In genomic region chr13:54685174-54685573, GRCm38 (mm10) we compare ENCODE assay signal across 9 mouse cellular contexts. TPM values are rescaled to one million over a fixed set of nuclear protein-coding genes. Genes with fewer than 3 reads are reported as not detected.
DNase-seq lines count a peak whose midpoint lies in the region; ATAC-seq and TF ChIP-seq lines count a peak whose summit lies in the region.
"Had no signal": no experiment of that assay in that cellular context is flagged by ENCODE, and none has a peak within 500 bp of the region (broad histone marks: within the 10 kb centered on the region; RNA-seq: fewer than 3 reads in every experiment).

No protein-coding gene starts in this region.

- no peak overlapping the region for H3K27ac ChIP-seq in layer of hippocampus, adult 2 months
- no peak overlapping the region for H3K27ac ChIP-seq in forebrain, embryonic 14.5 days (ENCODE audit: low read depth, low read length)
- no peak overlapping the region for H3K27ac ChIP-seq in kidney, adult 2 months (ENCODE audit: insufficient read depth, low read depth, low read length)
- H3K27ac ChIP-seq in lung, embryonic 15.5 days = no peak overlapping the region
- H3K27ac ChIP-seq in small intestine, adult 2 months (ENCODE audit: insufficient read depth, low read depth, low read length) = no peak overlapping the region
- H3K27ac ChIP-seq: macrophage had no signal

- no peaks in the 10 kb centered on the region for H3K9me3 ChIP-seq in forebrain, embryonic 14.5 days (replicated peaks; ENCODE audit: control insufficient read depth, low read length)
- H3K9me3 ChIP-seq in lung, embryonic 15.5 days = no peaks in the 10 kb centered on the region

- peaks cover 22% of the 10 kb centered on the region for H3K4me1 ChIP-seq in forebrain, embryonic 14.5 days (ENCODE audit: control insufficient read depth, insufficient read depth, low read length)
- H3K4me1 ChIP-seq in kidney, adult 2 months (ENCODE audit: control insufficient read depth, insufficient read depth, low read length) = peaks cover 25% of the 10 kb centered on the region
- H3K4me1 ChIP-seq in lung, embryonic 15.5 days = peaks cover 29% of the 10 kb centered on the region
- peaks cover 24% of the 10 kb centered on the region for H3K4me1 ChIP-seq in small intestine, adult 2 months (ENCODE audit: control insufficient read depth, insufficient read depth, insufficient read length, low read length)

- no peak for DNase-seq in layer of hippocampus, adult 2 months (ENCODE audit: low spot score in 2 of 2)
- DNase-seq in layer of hippocampus, adult 11-12 months (ENCODE audit: low spot score) = no peak
- DNase-seq in adrenal gland, postnatal 14 days = peak; percentile 79
- no peak for DNase-seq in forebrain, embryonic 14.5 days (ENCODE audit: low spot score)
- DNase-seq in kidney, adult 2 months = peak; percentile 71
- DNase-seq in right cerebral cortex, postnatal 25 days = no peak

- TF ChIP-seq CTCF in layer of hippocampus, adult 2 months (conservative IDR thresholded peaks at IDR 0.05) = peak; percentile 80
- peak; percentile 89 for TF ChIP-seq CTCF in kidney, adult 2 months (conservative IDR thresholded peaks at IDR 0.05; ENCODE audit: insufficient read depth, insufficient read length, low read depth, low read length)
- peak; percentile 68; the same call in 1 of the 2 replicates for TF ChIP-seq CTCF in small intestine, adult 2 months (IDR thresholded peaks at IDR 0.05; ENCODE audit: extremely low read depth, insufficient read length, insufficient replicate concordance, low read depth, low read length)

- H3K4me2 ChIP-seq in forebrain, embryonic 14.5 days (ENCODE audit: low read length) = peak overlapping the region; percentile 92
- peak overlapping the region; percentile 84 for H3K4me2 ChIP-seq in lung, embryonic 15.5 days

- H3K4me3 ChIP-seq in layer of hippocampus, adult 2 months = no peak overlapping the region
- H3K4me3 ChIP-seq in forebrain, embryonic 14.5 days (ENCODE audit: low read depth, low read length) = peak overlapping the region; percentile 96
- no peak overlapping the region for H3K4me3 ChIP-seq in kidney, adult 2 months (ENCODE audit: insufficient read depth, low read depth, low read length)
- H3K4me3 ChIP-seq in lung, embryonic 15.5 days = peak overlapping the region; percentile 92; the same call in 1 of the 2 replicates
- H3K4me3 ChIP-seq in small intestine, adult 2 months (ENCODE audit: low read depth, low read length) = no peak overlapping the region

- peaks cover 51% of the 10 kb centered on the region for H3K36me3 ChIP-seq in forebrain, embryonic 14.5 days (ENCODE audit: control insufficient read depth, insufficient read depth, low read length)
- H3K36me3 ChIP-seq in kidney, adult 2 months (ENCODE audit: control insufficient read depth, insufficient read depth, low read length) = peaks cover 12% of the 10 kb centered on the region
- H3K36me3 ChIP-seq in lung, embryonic 15.5 days = peaks cover 42% of the 10 kb centered on the region
- H3K36me3 ChIP-seq in small intestine, adult 2 months (ENCODE audit: control insufficient read depth, insufficient read depth, low read length) = peaks cover 39% of the 10 kb centered on the region

- no peak for ATAC-seq in forebrain, embryonic 14.5 days
- ATAC-seq in lung, embryonic 15.5 days (ENCODE audit: borderline replicate concordance, extremely low read depth, low FRiP score, low TSS enrichment) = no peak

- 34% methylated on average over 2 of the region's 2 CpGs for WGBS in forebrain, embryonic 14.5 days
- 32% methylated on average over 2 of the region's 2 CpGs for WGBS in kidney, adult 2 months
- WGBS in lung, embryonic 15.5 days = 41% methylated on average over 2 of the region's 2 CpGs
- WGBS in small intestine, adult 2 months = 32% methylated on average over 2 of the region's 2 CpGs

- no peak for TF ChIP-seq POLR2A in kidney, adult 2 months (IDR thresholded peaks at IDR 0.05; ENCODE audit: low read depth, low read length)
- TF ChIP-seq POLR2A in small intestine, adult 2 months (IDR thresholded peaks at IDR 0.05; ENCODE audit: low read depth, low read length) = no peak

- no peaks in the 10 kb centered on the region for H3K27me3 ChIP-seq in forebrain, embryonic 14.5 days (replicated peaks; ENCODE audit: control insufficient read depth, insufficient read depth, low read length)
- H3K27me3 ChIP-seq in kidney, adult 2 months (replicated peaks; ENCODE audit: control insufficient read depth, insufficient read depth, low read length) = no peaks in the 10 kb centered on the region
- no peaks in the 10 kb centered on the region for H3K27me3 ChIP-seq in lung, embryonic 15.5 days
- H3K27me3 ChIP-seq in small intestine, adult 2 months (ENCODE audit: control insufficient read depth, insufficient read depth, low read length) = no peaks in the 10 kb centered on the region

- H3K9ac ChIP-seq in forebrain, embryonic 14.5 days (ENCODE audit: low read length) = peak overlapping the region; percentile 99
- H3K9ac ChIP-seq in lung, embryonic 15.5 days = peak overlapping the region; percentile 97; the same call in 1 of the 2 replicates

RNA-seq across cellular contexts. Expression of gene Rnf44, which starts 8.5 kb away (rescaled TPM):
- total RNA-seq in layer of hippocampus, adult 2 months (2021) = 100 to 1,000 TPM; 153 to 160 TPM
- total RNA-seq in adrenal gland, postnatal 14 days (2021) = 112 and 118 TPM in 2 replicates
- 73.5 and 86.4 TPM in 2 replicates for polyA plus RNA-seq in forebrain, embryonic 14.5 days (2014; fragmentation: Nextera tagmentation; extraction: Ambion mirVana)
- 191 and 192 TPM in 2 replicates for polyA plus RNA-seq in kidney, adult 2 months (2012; rRNA removed)
- 52.2 and 53.0 TPM in 2 replicates for polyA plus RNA-seq in lung, embryonic 15.5 days (2015; fragmentation: Nextera tagmentation; extraction: Ambion mirVana)
- 206 and 318 TPM in 2 replicates for polyA plus RNA-seq in small intestine, adult 2 months (2012; rRNA removed)

RNA-seq across cellular contexts. Expression of gene Cdhr2, which starts 16.1 kb away (rescaled TPM):
- under 1 TPM; 0.33 to 0.44 TPM for total RNA-seq in layer of hippocampus, adult 2 months (2021)
- 0.22 TPM in 1 of 2 replicates, not detected in the other for total RNA-seq in adrenal gland, postnatal 14 days (2021)
- 0.05 and 0.14 TPM in 2 replicates for polyA plus RNA-seq in forebrain, embryonic 14.5 days (2014; fragmentation: Nextera tagmentation; extraction: Ambion mirVana)
- polyA plus RNA-seq in kidney, adult 2 months (2012; rRNA removed) = 31.3 and 37.9 TPM in 2 replicates
- polyA plus RNA-seq in lung, embryonic 15.5 days (2015; fragmentation: Nextera tagmentation; extraction: Ambion mirVana) = 0.10 and 0.13 TPM in 2 replicates
- polyA plus RNA-seq in small intestine, adult 2 months (2012; rRNA removed) = 473 and 1,001 TPM in 2 replicates
- polyA plus RNA-seq: macrophage had no signal

Comparison
In these comparisons a context has a peak if more than half of its experiments do, and no peak if none do; other contexts are left out.
1. DNase-seq: peak in adrenal gland, postnatal 14 days (single experiment) and kidney, adult 2 months (single experiment); none in layer of hippocampus, adult 2 months (0 of 2), layer of hippocampus, adult 11-12 months (single experiment), forebrain, embryonic 14.5 days (single experiment) and right cerebral cortex, postnatal 25 days (single experiment).
2. H3K4me3 ChIP-seq: peak in forebrain, embryonic 14.5 days (single experiment) and lung, embryonic 15.5 days (single experiment); none in layer of hippocampus, adult 2 months (single experiment), kidney, adult 2 months (single experiment) and small intestine, adult 2 months (single experiment).
3. RNA of gene Cdhr2, which starts 16.1 kb away (polyA plus RNA-seq): 473 to 1,001 TPM in small intestine, adult 2 months; 31.3 to 37.9 TPM in kidney, adult 2 months, 0.10 to 0.13 TPM in lung, embryonic 15.5 days and 0.05 to 0.14 TPM in forebrain, embryonic 14.5 days; every median in the first group is over 10 times any median in the second.
4. Peak in every context shown above with its lines, with median percentiles within 50 percentile points of each other: CTCF ChIP-seq.